Mouse (Mus musculus) heart, postnatal 36 days (tissue): ENCODE results near the gene Zfp454. TPM values are rescaled to one million over a fixed set of nuclear protein-coding genes. Genes with fewer than 3 reads are reported as not detected.

ENCODE experiments used
- DNase-seq, 2 experiments: peaks; one replicate each; pipeline ENCODE4 v3.0.0; 2021 to 2022
- intact Hi-C: fragments of 180-260 bp; cut with DNase I; formaldehyde crosslinking; loops from one replicate; pipeline ENCODE4 v1.15.1; 2025
- total RNA-seq, 2 experiments: library from RNA; stranded (reverse); gene quantifications; 2 replicates each; pipeline ENCODE4 v1.2.3; 2021

Zfp454 gene
- 1 to 10 TPM; 1.1 to 1.3 TPM for total RNA-seq

GRCm38 (mm10) chr11:50887390-50888128, at the start of gene Zfp454:
Gene Zfp454 (minus strand): TSS chr11:50887651.
- peak; percentile 82 for DNase-seq
- intact Hi-C loops = no loop called here

GRCm38 (mm10) chr11:50932040-50932439, 44.6 kb upstream of the Zfp454 start:
- intact Hi-C loops = loop anchor here (5.0 kb wide), 2 partner anchors 105 to 330 kb away; partner anchors contain the start of genes BC049762, Clk4 and Zfp354c
- no peak for DNase-seq

- peak; percentile 69 to 73 for DNase-seq
- intact Hi-C loops = loop anchor here (2.0 to 5.0 kb wide), 3 partner anchors 104 to 331 kb away; partner anchors contain the start of genes BC049762, Clk4, Zfp354a and Zfp354c
Observed at GRCm38 (mm10) chr11:50931451-50931866, 44.0 kb upstream of the Zfp454 start, which contains the start of gene Zfp354b. Gene Zfp354b (minus strand): TSS chr11:50931633.

GRCm38 (mm10) chr11:50931021-50931420, 43.6 kb upstream of the Zfp454 start:
- intact Hi-C loops = loop anchor here (2.0 to 5.0 kb wide), 3 partner anchors 104 to 331 kb away; partner anchors contain the start of genes BC049762, Clk4, Zfp354a and Zfp354c
- DNase-seq = no peak

- intact Hi-C loops = loop anchor here (2.0 to 5.0 kb wide), 3 partner anchors 103 to 332 kb away; partner anchors contain the start of genes BC049762, Clk4, Zfp354a and Zfp354c
- DNase-seq = no peak
Observed at GRCm38 (mm10) chr11:50930469-50931014, 43.1 kb upstream of the Zfp454 start.

- intact Hi-C loops = loop anchor here (5.0 kb wide), 1 partner anchor 73 kb away; the partner anchor contains the start of gene Zfp879
Observed at GRCm38 (mm10) chr11:50915671-50916320, 28.3 kb upstream of the Zfp454 start, which contains the start of gene Zfp2. Gene Zfp2 (minus strand): TSS chr11:50916165.

GRCm38 (mm10) chr11:50914461-50914860, 27.0 kb upstream of the Zfp454 start:
- intact Hi-C loops = no loop called here
- DNase-seq = no peak

More at GRCm38 (mm10) chr11:50915671-50916320, 28.3 kb upstream of the Zfp454 start, which contains the start of gene Zfp2:
- DNase-seq = peak; percentile 87 to 88

GRCm38 (mm10) chr11:50913301-50913700, 25.9 kb upstream of the Zfp454 start:
- DNase-seq = no peak
- intact Hi-C loops = no loop called here

GRCm38 (mm10) chr11:50908136-50908535, 20.7 kb upstream of the Zfp454 start:
- intact Hi-C loops = no loop called here

GRCm38 (mm10) chr11:50897359-50897758, 9.9 kb upstream of the Zfp454 start:
- intact Hi-C loops = no loop called here
- no peak for DNase-seq

More at GRCm38 (mm10) chr11:50908136-50908535, 20.7 kb upstream of the Zfp454 start:
- no peak for DNase-seq

GRCm38 (mm10) chr11:50892441-50892840, 5.0 kb upstream of the Zfp454 start:
- intact Hi-C loops = no loop called here
- DNase-seq = no peak

- peak in 1 of 2 experiments; percentile 7 for DNase-seq
- intact Hi-C loops = no loop called here
Observed at GRCm38 (mm10) chr11:50886933-50887293, 538 bp downstream of the Zfp454 start.

- intact Hi-C loops = no loop called here
- no peak for DNase-seq
Observed at GRCm38 (mm10) chr11:50886231-50886932, 1.1 kb downstream of the Zfp454 start.

- intact Hi-C loops = no loop called here
- no peak for DNase-seq
Observed at GRCm38 (mm10) chr11:50883756-50884155, 3.7 kb downstream of the Zfp454 start.

- DNase-seq = no peak
- intact Hi-C loops = no loop called here
Observed at GRCm38 (mm10) chr11:50878641-50879040, 8.8 kb downstream of the Zfp454 start.

- peak in 1 of 2 experiments; percentile 7 for DNase-seq
- intact Hi-C loops = no loop called here
Observed at GRCm38 (mm10) chr11:50850989-50851601, 36.4 kb downstream of the Zfp454 start.

- intact Hi-C loops = no loop called here
- no peak for DNase-seq
Observed at GRCm38 (mm10) chr11:50850177-50850735, 37.2 kb downstream of the Zfp454 start, which contains the start of gene Grm6. Gene Grm6 (plus strand): TSS chr11:50850685.

GRCm38 (mm10) chr11:50849310-50849709, 38.1 kb downstream of the Zfp454 start:
- intact Hi-C loops = no loop called here

GRCm38 (mm10) chr11:50848520-50849137, 38.8 kb downstream of the Zfp454 start:
- intact Hi-C loops = no loop called here

More at GRCm38 (mm10) chr11:50849310-50849709, 38.1 kb downstream of the Zfp454 start:
- DNase-seq = no peak

More at GRCm38 (mm10) chr11:50848520-50849137, 38.8 kb downstream of the Zfp454 start:
- no peak for DNase-seq
